Mouse (Mus musculus) forebrain, embryonic 10.5 days (tissue): ENCODE data around the gene Klhl11. TPM values are rescaled to one million over a fixed set of nuclear protein-coding genes. Genes with fewer than 3 reads are reported as not detected.
A peak's percentile ranks its signal among the peaks of the same experiment; 100 is the strongest.

Source experiments
- DNase-seq: peaks from one replicate; pipeline ENCODE4 v3.0.0-alpha.2; 2017; ENCODE audit warnings: low spot score; ENCODE audit errors: extremely low spot score
- H3K27ac ChIP-seq: fragments of 300-500 bp; sonication (generic); 2 replicates; pipeline ENCODE4 v1.5.1; 2016; ENCODE audit warnings: mild to moderate bottlenecking
- H3K27me3 ChIP-seq: fragments of 300-500 bp; sonication (generic); 2 replicates; pipeline ENCODE4 v1.6.1; 2016; ENCODE audit warnings: mild to moderate bottlenecking; ENCODE audit not compliant: poor library complexity, severe bottlenecking
- H3K36me3 ChIP-seq: fragments of 300-500 bp; sonication (generic); replicated peaks from 2 replicates; pipeline ENCODE4 v1.6.1; 2016; ENCODE audit warnings: mild to moderate bottlenecking, moderate library complexity
- H3K4me1 ChIP-seq: fragments of 300-500 bp; sonication (generic); 2 replicates; pipeline ENCODE4 v1.6.1; 2016
- H3K4me3 ChIP-seq: fragments of 300-500 bp; sonication (generic); 2 replicates; pipeline ENCODE4 v1.5.1; 2016; ENCODE audit warnings: mild to moderate bottlenecking, moderate library complexity
- H3K9me3 ChIP-seq: fragments of 300-500 bp; sonication (generic); 2 replicates; pipeline ENCODE4 v1.6.1; 2016; ENCODE audit warnings: mild to moderate bottlenecking, moderate library complexity
- WGBS: fragments of 180-500 bp; shearing (Covaris S2); methylation state at CpG from one replicate; pipeline ENCODE4 v1.1.7; 2016; 5-methylcytosine and 5-hydroxymethylcytosine counted together
- polyA plus RNA-seq: library from polyadenylated mRNA; unstranded; fragments of >200 nt; fragmentation: Nextera tagmentation; extraction: Ambion mirVana; gene quantifications from 2 replicates; pipeline ENCODE4 v1.2.1, GENCODE M21; 2016

The Klhl11 gene
- polyA plus RNA-seq, 1 experiment from 2014 or later = 10.0 TPM

DNA sequence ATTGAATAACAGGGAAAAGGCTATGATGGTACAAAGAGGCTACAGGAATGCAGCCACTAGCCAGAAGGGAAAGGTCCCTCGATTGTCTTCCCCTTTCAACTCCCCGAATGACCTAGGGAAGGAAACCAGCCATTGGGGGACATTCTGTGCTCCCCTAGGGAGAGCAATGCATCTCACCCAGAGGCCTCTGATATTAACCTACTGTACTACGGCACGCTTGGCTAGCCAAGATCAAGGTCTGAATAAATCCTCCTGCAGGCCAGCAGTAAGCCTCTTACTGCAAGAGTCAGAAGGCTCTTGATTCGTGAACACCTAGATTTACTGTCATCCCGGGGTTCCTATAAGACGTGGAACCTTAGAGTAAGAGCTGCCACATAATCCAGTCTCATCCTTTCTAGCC lies 28.1 kb upstream of the Klhl11 start:
- Histone ChIP-seq H3K27me3 (no peaks in the 10 kb centered on the region), H3K27ac (no peak overlapping the region), H3K4me3 (no peak overlapping the region), H3K9me3 (no peaks in the 10 kb centered on the region), H3K36me3 (peaks cover 100% of the 10 kb centered on the region), H3K4me1 (peaks cover 11% of the 10 kb centered on the region)
- no peak for DNase-seq
- 78% methylated on average over 7 of the region's 7 CpGs for WGBS

DNA sequence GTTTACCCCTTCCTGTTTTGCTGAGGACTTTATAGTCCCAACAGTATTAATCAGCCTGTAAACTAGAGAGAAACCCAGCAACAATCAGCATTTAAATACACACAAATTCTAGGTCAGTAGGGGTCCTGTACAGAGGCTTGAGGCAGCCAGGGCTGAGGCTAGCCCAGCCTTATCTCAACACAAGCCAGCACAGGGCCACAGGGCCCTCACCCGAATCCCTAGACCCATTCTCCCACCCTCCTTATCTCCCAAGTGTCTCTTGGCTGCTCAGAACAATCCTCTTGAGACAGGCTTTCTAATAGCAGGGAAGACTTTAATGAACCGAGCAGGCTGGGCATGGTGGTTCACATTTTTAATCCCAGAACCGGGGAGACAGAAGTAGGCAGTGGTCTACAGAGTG lies 27.7 kb upstream of the Klhl11 start:
- no peak for DNase-seq
- Histone ChIP-seq H3K4me1 (peaks cover 11% of the 10 kb centered on the region), H3K36me3 (peaks cover 100% of the 10 kb centered on the region), H3K27me3 (no peaks in the 10 kb centered on the region), H3K4me3 (no peak overlapping the region), H3K9me3 (no peaks in the 10 kb centered on the region), H3K27ac (no peak overlapping the region)
- WGBS = 88% methylated on average over 3 of the region's 3 CpGs

DNA sequence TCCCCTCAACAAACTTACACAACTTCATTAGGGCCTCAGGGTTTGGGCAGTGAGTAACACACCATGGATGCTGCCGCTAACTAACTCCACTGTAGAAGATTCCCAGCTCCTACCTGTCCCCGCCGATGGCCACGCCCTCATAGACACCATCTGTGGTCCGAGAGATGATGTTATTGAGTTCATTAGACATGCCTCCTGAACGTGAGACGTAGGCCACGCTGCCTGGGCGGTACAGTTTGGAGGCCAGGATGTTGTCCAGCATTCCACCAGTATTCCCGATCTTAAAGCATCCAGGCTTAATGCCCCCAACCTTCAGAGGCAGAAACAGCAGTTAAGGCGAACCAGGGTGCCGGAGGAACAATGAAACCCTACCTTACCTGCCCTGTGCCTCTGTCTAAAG lies 21.2 kb upstream of the Klhl11 start:
- Histone ChIP-seq H3K27ac (no peak overlapping the region), H3K9me3 (no peaks in the 10 kb centered on the region), H3K27me3 (no peaks in the 10 kb centered on the region), H3K4me3 (no peak overlapping the region), H3K4me1 (no peaks in the 10 kb centered on the region), H3K36me3 (peaks cover 100% of the 10 kb centered on the region)
- WGBS = 92% methylated on average over 12 of the region's 12 CpGs
- no peak for DNase-seq

DNA sequence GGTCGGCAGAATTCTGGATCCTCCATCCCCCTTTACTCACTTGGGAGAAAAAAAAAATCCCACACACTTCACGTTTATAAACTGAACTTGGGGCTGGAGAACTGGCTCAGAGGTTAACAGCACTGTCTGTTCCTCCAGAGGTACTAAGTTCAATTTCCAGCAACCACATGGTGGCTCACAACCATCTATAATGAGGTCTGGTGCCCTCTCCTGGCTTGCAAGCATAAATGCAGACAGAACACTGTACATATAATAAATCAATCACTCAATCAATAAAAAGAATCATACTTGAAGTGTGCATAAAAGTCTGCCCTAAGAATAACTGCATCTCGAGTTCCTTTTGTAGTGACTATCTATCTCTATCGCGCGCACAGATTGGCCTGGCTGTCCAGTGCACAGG lies 18.4 kb upstream of the Klhl11 start:
- no peaks in the 10 kb centered on the region for H3K27me3 ChIP-seq
- no peak overlapping the region for H3K27ac ChIP-seq
- no peak overlapping the region for H3K4me3 ChIP-seq
- H3K4me1 ChIP-seq = no peaks in the 10 kb centered on the region
- no peaks in the 10 kb centered on the region for H3K9me3 ChIP-seq
- DNase-seq = no peak
- WGBS = 92% methylated on average over 6 of the region's 6 CpGs
- H3K36me3 ChIP-seq = peaks cover 100% of the 10 kb centered on the region

- Histone ChIP-seq H3K36me3 (peaks cover 100% of the 10 kb centered on the region), H3K4me1 (no peaks in the 10 kb centered on the region), H3K27me3 (no peaks in the 10 kb centered on the region), H3K27ac (no peak overlapping the region), H3K4me3 (no peak overlapping the region), H3K9me3 (no peaks in the 10 kb centered on the region)
- DNase-seq = no peak
- WGBS = 91% methylated on average over 8 of the region's 8 CpGs
Observed at GRCm38 (mm10) chr11:100485801-100486538, 13.4 kb upstream of the Klhl11 start.

DNA sequence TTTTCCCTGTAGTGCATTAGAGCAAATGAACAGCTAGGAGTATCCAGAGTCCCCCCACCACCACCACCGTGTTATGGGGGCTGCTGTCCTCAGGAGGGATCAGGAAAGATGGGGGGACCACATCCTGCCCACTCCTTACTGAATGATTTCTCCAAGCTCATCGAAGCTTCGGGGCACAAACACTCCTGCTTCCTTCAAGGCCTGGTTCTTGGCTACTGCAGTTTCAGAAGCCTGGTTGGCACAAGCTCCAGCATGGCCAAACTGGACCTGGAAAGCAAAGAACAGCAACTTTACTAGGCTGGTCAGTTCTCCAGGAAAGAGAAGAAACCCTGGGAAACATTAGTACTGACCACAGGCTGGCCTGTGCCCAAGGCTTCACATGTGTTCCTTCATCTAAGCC lies 11.9 kb upstream of the Klhl11 start:
- H3K4me1 ChIP-seq = no peaks in the 10 kb centered on the region
- H3K36me3 ChIP-seq = peaks cover 100% of the 10 kb centered on the region
- no peak overlapping the region for H3K27ac ChIP-seq
- no peaks in the 10 kb centered on the region for H3K27me3 ChIP-seq
- WGBS = 98% methylated on average over 3 of the region's 3 CpGs
- peak; percentile 7 for DNase-seq
- no peak overlapping the region for H3K4me3 ChIP-seq
- H3K9me3 ChIP-seq = no peaks in the 10 kb centered on the region

DNA sequence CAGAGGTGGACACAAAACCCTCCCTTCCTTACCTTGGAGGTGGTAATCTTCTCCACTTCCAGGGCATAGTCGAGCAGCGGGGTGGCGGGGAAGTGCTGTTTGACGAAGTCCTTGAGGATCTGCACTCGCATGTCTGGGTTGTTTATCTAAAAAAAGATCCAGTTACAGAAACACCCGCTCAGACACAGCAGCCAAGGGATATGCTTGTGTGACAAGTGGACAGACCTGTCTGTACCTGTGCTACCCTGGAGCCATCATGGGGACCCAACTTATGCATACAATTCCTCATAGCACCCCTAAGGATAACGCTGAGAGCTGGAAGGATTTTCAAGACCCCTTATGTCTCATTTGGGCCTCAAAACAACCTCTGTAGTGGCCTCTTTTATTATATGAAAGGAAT lies 6.6 kb upstream of the Klhl11 start:
- DNase-seq = no peak
- Histone ChIP-seq H3K4me1 (no peaks in the 10 kb centered on the region), H3K27me3 (no peaks in the 10 kb centered on the region), H3K4me3 (no peak overlapping the region), H3K9me3 (no peaks in the 10 kb centered on the region), H3K36me3 (peaks cover 87% of the 10 kb centered on the region), H3K27ac (no peak overlapping the region)
- 89% methylated on average over 7 of the region's 7 CpGs for WGBS

- 96% methylated on average over 5 of the region's 5 CpGs for WGBS
- no peak overlapping the region for H3K4me3 ChIP-seq
- peaks cover 7% of the 10 kb centered on the region for H3K4me1 ChIP-seq
- DNase-seq = no peak
- no peaks in the 10 kb centered on the region for H3K9me3 ChIP-seq
- H3K27me3 ChIP-seq = no peaks in the 10 kb centered on the region
- H3K27ac ChIP-seq = no peak overlapping the region
- H3K36me3 ChIP-seq = peaks cover 59% of the 10 kb centered on the region
Observed at GRCm38 (mm10) chr11:100476281-100476680, 3.7 kb upstream of the Klhl11 start.

DNA sequence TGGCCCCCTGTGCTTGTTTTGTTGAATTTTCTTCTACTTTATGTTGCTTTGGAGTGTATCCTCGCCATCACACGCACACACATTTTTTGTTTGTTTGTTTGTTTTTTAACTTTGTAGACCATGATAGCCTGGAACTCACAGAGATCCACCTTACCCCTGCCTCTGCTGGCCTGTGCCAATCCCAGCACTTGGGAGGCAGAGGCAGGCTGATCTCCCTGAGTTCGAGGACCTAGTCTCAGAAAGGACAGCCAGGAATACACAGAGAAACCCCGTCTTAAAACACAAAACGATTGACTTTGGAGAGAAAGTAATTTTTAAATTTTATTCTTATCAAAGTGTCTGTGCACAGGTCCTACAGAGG lies 374 bp upstream of the Klhl11 start:
- peaks cover 47% of the 10 kb centered on the region for H3K36me3 ChIP-seq
- peak overlapping the region; percentile 94 for H3K27ac ChIP-seq
- H3K27me3 ChIP-seq = no peaks in the 10 kb centered on the region
- H3K9me3 ChIP-seq = no peaks in the 10 kb centered on the region
- DNase-seq = no peak
- 30% methylated on average over 5 of the region's 5 CpGs for WGBS
- peaks cover 23% of the 10 kb centered on the region for H3K4me1 ChIP-seq
- peak overlapping the region; percentile 99 for H3K4me3 ChIP-seq

- Histone ChIP-seq H3K4me3 (peak overlapping the region; percentile 99), H3K36me3 (peaks cover 46% of the 10 kb centered on the region), H3K27ac (peak overlapping the region; percentile 94), H3K4me1 (peaks cover 23% of the 10 kb centered on the region), H3K27me3 (no peaks in the 10 kb centered on the region), H3K9me3 (no peaks in the 10 kb centered on the region)
- no peak for DNase-seq
- WGBS = 6% methylated on average over 30 of the region's 30 CpGs
Observed at GRCm38 (mm10) chr11:100471352-100472196, 967 bp downstream of the Klhl11 start.

- Histone ChIP-seq H3K4me3 (no peak overlapping the region), H3K4me1 (peaks cover 12% of the 10 kb centered on the region), H3K36me3 (peaks cover 81% of the 10 kb centered on the region), H3K9me3 (no peaks in the 10 kb centered on the region), H3K27ac (no peak overlapping the region), H3K27me3 (no peaks in the 10 kb centered on the region)
- WGBS = 86% methylated on average over 1 of the region's 1 CpGs
- no peak for DNase-seq
Observed at GRCm38 (mm10) chr11:100465833-100466232, 6.7 kb downstream of the Klhl11 start.

GRCm38 (mm10) chr11:100465229-100465792 lies 7.2 kb downstream of the Klhl11 start:
- 91% methylated on average over 1 of the region's 1 CpGs for WGBS
- no peak for DNase-seq

GRCm38 (mm10) chr11:100462699-100463098 lies 9.8 kb downstream of the Klhl11 start:
- 95% methylated on average over 10 of the region's 10 CpGs for WGBS
- H3K9me3 ChIP-seq = no peaks in the 10 kb centered on the region
- H3K36me3 ChIP-seq = peaks cover 80% of the 10 kb centered on the region
- H3K4me1 ChIP-seq = no peaks in the 10 kb centered on the region
- DNase-seq = no peak
- no peak overlapping the region for H3K4me3 ChIP-seq
- no peaks in the 10 kb centered on the region for H3K27me3 ChIP-seq
- H3K27ac ChIP-seq = no peak overlapping the region

More at GRCm38 (mm10) chr11:100465229-100465792, 7.2 kb downstream of the Klhl11 start:
- no peaks in the 10 kb centered on the region for H3K27me3 ChIP-seq
- H3K4me1 ChIP-seq = peaks cover 6% of the 10 kb centered on the region
- H3K4me3 ChIP-seq = no peak overlapping the region
- peaks cover 85% of the 10 kb centered on the region for H3K36me3 ChIP-seq
- no peaks in the 10 kb centered on the region for H3K9me3 ChIP-seq
- H3K27ac ChIP-seq = no peak overlapping the region
